Mouse (Mus musculus) midbrain, embryonic 11.5 days (tissue): ENCODE measurements around the gene Ube4a. TPM values are rescaled to one million over a fixed set of nuclear protein-coding genes. Genes with fewer than 3 reads are reported as not detected.

Source experiments
- ATAC-seq: fragments of 200-750 bp; cut with Nextera tagmentation; 2 replicates; pipeline ENCODE4 v1.8.0; 2017; ENCODE audit warnings: moderate TSS enrichment, moderate library complexity; ENCODE audit not compliant: low FRiP score
- DNase-seq: peaks from one replicate; pipeline ENCODE4 v3.0.0; 2015; ENCODE audit warnings: low spot score; ENCODE audit errors: missing footprints
- H3K27ac ChIP-seq: fragments of 300-500 bp; sonication (generic); 2 replicates; pipeline ENCODE4 v1.5.1; 2014; ENCODE audit warnings: low read depth, low read length
- H3K27me3 ChIP-seq: fragments of 300-500 bp; sonication (generic); 2 replicates; pipeline ENCODE4 v1.6.1; 2014; ENCODE audit warnings: mild to moderate bottlenecking, low read length, moderate library complexity, mixed read lengths; ENCODE audit not compliant: control insufficient read depth, insufficient read depth
- H3K36me3 ChIP-seq: fragments of 300-500 bp; sonication (generic); 2 replicates; pipeline ENCODE4 v1.6.1; 2014; ENCODE audit warnings: mild to moderate bottlenecking, low read length, moderate library complexity, mixed read lengths; ENCODE audit not compliant: control insufficient read depth, insufficient read depth
- H3K4me1 ChIP-seq: fragments of 300-500 bp; sonication (generic); 2 replicates; pipeline ENCODE4 v1.6.1; 2014; ENCODE audit warnings: low read length; ENCODE audit not compliant: control insufficient read depth, insufficient read depth
- H3K4me2 ChIP-seq: fragments of 300-500 bp; sonication (generic); 2 replicates; pipeline ENCODE4 v1.6.1; 2014; ENCODE audit warnings: mild to moderate bottlenecking, moderate library complexity
- H3K4me3 ChIP-seq: fragments of 300-500 bp; sonication (generic); 2 replicates; pipeline ENCODE4 v1.5.1; 2014; ENCODE audit warnings: low read depth, low read length
- H3K9ac ChIP-seq: fragments of 300-500 bp; sonication (generic); 2 replicates; pipeline ENCODE4 v1.6.1; 2014; ENCODE audit warnings: low read length
- H3K9me3 ChIP-seq: fragments of 300-500 bp; sonication (generic); 2 replicates; pipeline ENCODE4 v1.6.1; 2016; ENCODE audit warnings: low read length; ENCODE audit not compliant: control insufficient read depth
- WGBS: fragments of 180-500 bp; shearing (Covaris S2); extraction: QIAGEN DNeasy Blood & Tissue Kit; methylation state at CpG from one replicate; pipeline ENCODE4 v1.1.7; 2014; 5-methylcytosine and 5-hydroxymethylcytosine counted together
- polyA plus RNA-seq: library from polyadenylated mRNA; unstranded; fragments of >200 nt; fragmentation: Nextera tagmentation; extraction: Ambion mirVana; gene quantifications from 2 replicates; pipeline ENCODE4 v1.2.1, GENCODE M21; 2014

The Ube4a gene
- polyA plus RNA-seq, 1 experiment from 2014 or later, result 37.2 TPM

GRCm38 (mm10) chr9:44873665-44874064 lies 91.7 kb downstream of the Ube4a start:
- Histone ChIP-seq H3K36me3 (no peaks in the 10 kb centered on the region), H3K9me3 (no peaks in the 10 kb centered on the region), H3K9ac (no peak overlapping the region), H3K27ac (no peak overlapping the region), H3K27me3 (no peaks in the 10 kb centered on the region), H3K4me2 (no peak overlapping the region), H3K4me1 (peaks cover 11% of the 10 kb centered on the region), H3K4me3 (no peak overlapping the region)
- DNase-seq, result no peak
- 85% methylated on average over 5 of the region's 5 CpGs for WGBS
- ATAC-seq, result no peak

Other genes with a start within 250 kb of the Ube4a start
- 28.8 and 32.8 TPM in 2 replicates for gene Phldb1, start 230.4 kb downstream of the Ube4a start, polyA plus RNA-seq
- gene Arcn1, start 197.8 kb downstream of the Ube4a start, polyA plus RNA-seq, result 191 and 213 TPM in 2 replicates
- 141 and 149 TPM in 2 replicates for gene Ift46, start 197.7 kb downstream of the Ube4a start, polyA plus RNA-seq
- 2.1 and 2.7 TPM in 2 replicates for gene Tmem25, start 166.3 kb downstream of the Ube4a start, polyA plus RNA-seq
- not detected in 2 replicates for gene Ttc36, start 162.5 kb downstream of the Ube4a start, polyA plus RNA-seq
- gene Kmt2a, start 84.3 kb downstream of the Ube4a start, polyA plus RNA-seq, result 14.0 and 19.4 TPM in 2 replicates
- gene Atp5l, start 44.9 kb downstream of the Ube4a start, polyA plus RNA-seq, result 574 and 619 TPM in 2 replicates
- gene Cd3g, start 14.8 kb upstream of the Ube4a start, polyA plus RNA-seq, result not detected in 2 replicates
- gene Cd3d, start 16.2 kb upstream of the Ube4a start, polyA plus RNA-seq, result not detected in 2 replicates
- gene Cd3e, start 44.0 kb upstream of the Ube4a start, polyA plus RNA-seq, result not detected in 2 replicates
- gene Mpzl2, start 74.2 kb upstream of the Ube4a start, polyA plus RNA-seq, result 0.63 and 0.65 TPM in 2 replicates
- gene Mpzl3, start 89.6 kb upstream of the Ube4a start, polyA plus RNA-seq, result 2.3 and 2.6 TPM in 2 replicates
- gene Jaml, start 113.6 kb upstream of the Ube4a start, polyA plus RNA-seq, result 0.31 TPM in 1 of 2 replicates, not detected in the other
- gene Scn2b, start 152.2 kb upstream of the Ube4a start, polyA plus RNA-seq, result 3.4 and 3.5 TPM in 2 replicates
- gene Scn4b, start 172.8 kb upstream of the Ube4a start, polyA plus RNA-seq, result 0.03 and 0.08 TPM in 2 replicates
- not detected in 2 replicates for gene BC049352, start 216.4 kb upstream of the Ube4a start, polyA plus RNA-seq
- not detected in 2 replicates for gene Tmprss4, start 238.5 kb upstream of the Ube4a start, polyA plus RNA-seq